Mouse (Mus musculus) ovary, postnatal 36 days (tissue): ENCODE results near the gene Kndc1.

ENCODE experiments used
- DNase-seq: peaks from one replicate; pipeline ENCODE4 v3.0.0; 2022; ENCODE audit warnings: low spot score, mixed read lengths

Kndc1 gene

GRCm38 (mm10) chr7:139990864-139991394 lies 96.4 kb downstream of the Kndc1 start:
- DNase-seq: no peak
